Mouse (Mus musculus) lung, embryonic 16.5 days (tissue): ENCODE results near the gene Spef2. TPM values are rescaled to one million over a fixed set of nuclear protein-coding genes. Genes with fewer than 3 reads are reported as not detected.

ENCODE experiments used
- ATAC-seq: fragments of 200-750 bp; cut with Nextera tagmentation; 2 replicates; pipeline ENCODE4 v1.8.0; 2017; ENCODE audit warnings: low read depth, mild to moderate bottlenecking, moderate library complexity
- H3K27ac ChIP-seq: fragments of 300-500 bp; sonication (generic); 2 replicates; pipeline ENCODE4 v1.5.1; 2014; ENCODE audit warnings: mild to moderate bottlenecking, control low read depth, low read length
- H3K27me3 ChIP-seq: fragments of 300-500 bp; sonication (generic); 2 replicates; pipeline ENCODE4 v1.6.1; 2014; ENCODE audit warnings: low read depth, low read length, mixed read lengths; ENCODE audit not compliant: control insufficient read depth, insufficient read depth
- H3K36me3 ChIP-seq: fragments of 300-500 bp; sonication (generic); 2 replicates; pipeline ENCODE4 v1.6.1; 2014; ENCODE audit warnings: low read length; ENCODE audit not compliant: control insufficient read depth, insufficient read depth
- H3K4me1 ChIP-seq: fragments of 300-500 bp; sonication (generic); replicated peaks from 2 replicates; pipeline ENCODE4 v1.6.1; 2014; ENCODE audit warnings: low read length, mixed read lengths; ENCODE audit not compliant: control insufficient read depth, insufficient read depth
- H3K4me2 ChIP-seq: fragments of 300-500 bp; sonication (generic); 2 replicates; pipeline ENCODE4 v1.6.1; 2014; ENCODE audit warnings: low read depth, low read length, control low read depth
- H3K4me3 ChIP-seq: fragments of 300-500 bp; sonication (generic); 2 replicates; pipeline ENCODE4 v1.5.1; 2014; ENCODE audit warnings: mild to moderate bottlenecking, low read length, control low read depth
- H3K9ac ChIP-seq: fragments of 300-500 bp; sonication (generic); 2 replicates; pipeline ENCODE4 v1.6.1; 2014; ENCODE audit warnings: low read length, control low read depth
- H3K9me3 ChIP-seq: fragments of 300-500 bp; sonication (generic); 2 replicates; pipeline ENCODE4 v1.6.1; 2016; ENCODE audit warnings: low read length; ENCODE audit not compliant: control insufficient read depth
- WGBS: fragments of 180-500 bp; shearing (Covaris S2); extraction: QIAGEN DNeasy Blood & Tissue Kit; methylation state at CpG from one replicate; pipeline ENCODE4 v1.1.7; 2014; 5-methylcytosine and 5-hydroxymethylcytosine counted together
- polyA plus RNA-seq: library from polyadenylated mRNA; unstranded; fragments of >200 nt; fragmentation: Nextera tagmentation; extraction: Ambion mirVana; gene quantifications from 2 replicates; pipeline ENCODE4 v1.2.1, GENCODE M21; 2015

Gene Spef2
- polyA plus RNA-seq, 1 experiment from 2014 or later = 2.5 TPM

DNA sequence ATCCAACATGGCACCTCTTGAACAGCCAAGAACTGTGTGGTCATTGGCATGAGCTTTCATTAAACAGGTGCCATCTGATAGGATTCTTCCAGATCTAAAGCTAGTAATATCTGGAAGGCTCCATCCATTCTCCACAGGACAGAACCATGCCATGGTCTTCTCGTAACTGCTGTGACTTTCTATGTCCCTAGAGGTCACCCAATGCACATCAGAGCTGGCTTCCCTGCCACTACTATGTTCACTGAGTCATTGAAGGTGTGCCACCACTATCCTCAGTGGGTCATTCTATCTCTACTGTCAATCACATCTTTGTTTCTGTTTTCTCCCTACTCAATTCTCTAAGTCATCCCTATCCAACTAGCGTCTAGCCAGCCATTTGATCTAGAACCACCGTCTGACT lies 6.5 kb downstream of the Spef2 start:
- Histone ChIP-seq H3K9ac (no peak overlapping the region), H3K4me3 (no peak overlapping the region), H3K36me3 (no peaks in the 10 kb centered on the region), H3K27ac (no peak overlapping the region), H3K27me3 (no peaks in the 10 kb centered on the region), H3K4me2 (no peak overlapping the region), H3K4me1 (no peaks in the 10 kb centered on the region), H3K9me3 (no peaks in the 10 kb centered on the region)
- ATAC-seq = no peak
- WGBS = 81% methylated on average over 3 of the region's 3 CpGs

DNA sequence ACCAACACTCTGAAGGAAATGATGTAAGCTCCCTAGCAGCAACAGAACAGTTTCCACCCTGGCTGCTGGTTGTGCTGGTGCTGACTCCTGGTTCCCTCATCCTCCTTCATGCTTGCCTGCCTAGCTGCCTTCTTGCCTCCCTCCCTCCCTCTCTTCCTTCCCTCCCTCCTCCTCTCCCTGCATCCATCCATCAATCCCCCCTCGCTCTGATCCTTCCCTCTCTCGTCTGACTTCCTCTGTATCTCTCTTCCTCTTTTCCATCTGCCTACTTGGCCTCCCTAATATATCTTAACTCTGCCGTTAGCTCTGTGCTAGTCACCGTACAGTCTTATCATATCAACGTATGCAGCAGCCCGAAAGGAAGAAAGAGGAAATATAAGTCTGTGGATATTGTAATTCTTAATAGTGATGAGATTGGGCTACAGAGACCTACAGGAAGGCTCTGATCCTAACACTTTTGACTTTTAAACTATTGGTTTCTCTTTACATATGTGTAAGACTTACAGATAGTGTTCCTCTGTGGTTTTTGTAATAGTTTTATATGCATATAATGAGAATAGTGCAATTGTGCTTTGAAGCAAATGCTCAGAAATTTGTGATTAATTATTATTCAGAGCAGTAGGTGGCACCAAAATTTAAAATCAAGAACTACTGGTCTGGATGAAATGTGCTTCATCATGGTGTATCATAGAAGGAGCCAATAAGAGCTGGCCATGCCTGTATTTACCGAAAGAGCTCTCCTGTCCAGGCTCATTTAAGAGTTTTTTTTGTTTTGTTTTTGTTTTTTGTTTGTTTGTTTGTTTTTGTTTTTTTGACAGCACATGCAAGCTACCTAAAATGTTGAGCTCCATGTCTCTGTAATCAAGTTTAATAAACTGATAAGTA lies 33.9 kb downstream of the Spef2 start:
- WGBS = 55% methylated on average over 7 of the region's 7 CpGs
- H3K9ac ChIP-seq = no peak overlapping the region

DNA sequence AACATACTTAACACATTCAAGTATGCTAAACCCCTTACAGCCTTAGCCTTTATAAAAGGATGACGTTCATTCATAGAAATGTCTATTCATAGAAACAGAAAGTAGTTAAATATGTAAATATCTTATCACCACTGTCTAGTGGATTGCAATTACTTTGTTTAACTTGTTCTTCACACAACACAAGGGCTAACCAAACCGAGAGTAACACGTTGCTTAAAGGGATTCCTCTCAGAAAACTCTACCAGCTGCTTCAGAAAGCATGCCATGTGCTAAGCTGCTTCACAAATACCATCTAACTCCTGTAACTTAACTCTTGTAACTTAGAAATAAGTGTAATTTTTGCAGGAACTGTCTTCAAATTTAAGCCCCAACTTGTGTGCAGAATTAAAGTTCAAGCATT lies 35.0 kb downstream of the Spef2 start:
- H3K4me3 ChIP-seq = no peak overlapping the region
- no peak overlapping the region for H3K4me2 ChIP-seq
- ATAC-seq = no peak
- no peak overlapping the region for H3K27ac ChIP-seq
- H3K4me1 ChIP-seq = no peaks in the 10 kb centered on the region
- H3K9ac ChIP-seq = no peak overlapping the region
- 36% methylated on average over 3 of the region's 3 CpGs for WGBS
- H3K9me3 ChIP-seq = no peaks in the 10 kb centered on the region
- no peaks in the 10 kb centered on the region for H3K27me3 ChIP-seq
- no peaks in the 10 kb centered on the region for H3K36me3 ChIP-seq

More for the DNA sequence above, 33.9 kb downstream of the Spef2 start:
- Histone ChIP-seq H3K36me3 (no peaks in the 10 kb centered on the region), H3K27ac (no peak overlapping the region), H3K27me3 (no peaks in the 10 kb centered on the region), H3K9me3 (no peaks in the 10 kb centered on the region), H3K4me2 (no peak overlapping the region), H3K4me3 (no peak overlapping the region), H3K4me1 (no peaks in the 10 kb centered on the region)
- ATAC-seq = no peak

- no peak for ATAC-seq
- WGBS = 71% methylated on average over 2 of the region's 2 CpGs
- Histone ChIP-seq H3K9me3 (no peaks in the 10 kb centered on the region), H3K9ac (no peak overlapping the region), H3K4me3 (no peak overlapping the region), H3K36me3 (no peaks in the 10 kb centered on the region), H3K27ac (no peak overlapping the region), H3K4me2 (no peak overlapping the region), H3K4me1 (no peaks in the 10 kb centered on the region), H3K27me3 (no peaks in the 10 kb centered on the region)
Observed at GRCm38 (mm10) chr15:9710330-9710729, 38.3 kb downstream of the Spef2 start.

DNA sequence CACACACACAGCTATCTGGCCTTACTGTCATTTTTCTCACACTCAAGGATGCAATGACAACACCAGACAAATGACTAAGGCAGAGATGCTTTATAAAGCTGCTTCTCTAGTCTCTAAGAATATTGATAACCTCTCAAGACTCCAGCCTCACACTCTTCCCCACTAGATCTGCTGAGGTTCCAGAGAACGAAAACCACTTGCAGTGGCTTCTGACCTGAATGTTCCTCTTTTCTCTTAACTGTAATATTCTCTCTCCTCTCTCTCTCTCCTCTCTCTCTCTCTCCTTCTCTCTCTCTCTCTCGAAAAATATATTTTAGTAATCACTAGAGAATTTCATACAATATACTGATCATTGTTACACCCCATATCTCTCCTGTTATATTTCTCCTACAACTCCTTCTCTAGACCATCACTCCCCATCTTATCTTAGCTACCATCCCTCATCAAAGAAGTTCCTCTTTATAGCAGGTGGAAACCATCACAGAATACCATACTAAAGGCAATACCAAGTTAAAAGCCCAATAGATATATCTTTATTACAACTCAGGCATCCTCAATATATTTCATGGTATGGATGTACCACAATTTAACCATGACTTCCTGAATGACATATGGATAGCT lies 42.7 kb downstream of the Spef2 start:
- no peaks in the 10 kb centered on the region for H3K36me3 ChIP-seq
- no peaks in the 10 kb centered on the region for H3K9me3 ChIP-seq
- H3K27ac ChIP-seq = no peak overlapping the region
- no peak for ATAC-seq
- H3K4me1 ChIP-seq = no peaks in the 10 kb centered on the region
- 66% methylated on average over 2 of the region's 2 CpGs for WGBS
- H3K4me3 ChIP-seq = no peak overlapping the region
- no peak overlapping the region for H3K4me2 ChIP-seq
- H3K9ac ChIP-seq = no peak overlapping the region
- H3K27me3 ChIP-seq = no peaks in the 10 kb centered on the region

- ATAC-seq = no peak
- no peak overlapping the region for H3K4me2 ChIP-seq
- no peaks in the 10 kb centered on the region for H3K4me1 ChIP-seq
Observed at GRCm38 (mm10) chr15:9701845-9702244, 46.8 kb downstream of the Spef2 start.

GRCm38 (mm10) chr15:9691721-9692120 lies 56.9 kb downstream of the Spef2 start:
- Histone ChIP-seq H3K4me2 (no peak overlapping the region), H3K9me3 (no peaks in the 10 kb centered on the region), H3K4me3 (no peak overlapping the region), H3K27me3 (no peaks in the 10 kb centered on the region), H3K4me1 (no peaks in the 10 kb centered on the region), H3K9ac (no peak overlapping the region), H3K36me3 (no peaks in the 10 kb centered on the region), H3K27ac (no peak overlapping the region)
- no peak for ATAC-seq

More at GRCm38 (mm10) chr15:9701845-9702244, 46.8 kb downstream of the Spef2 start:
- Histone ChIP-seq H3K9me3 (no peaks in the 10 kb centered on the region), H3K9ac (no peak overlapping the region), H3K36me3 (no peaks in the 10 kb centered on the region), H3K27me3 (no peaks in the 10 kb centered on the region), H3K27ac (no peak overlapping the region), H3K4me3 (no peak overlapping the region)

DNA sequence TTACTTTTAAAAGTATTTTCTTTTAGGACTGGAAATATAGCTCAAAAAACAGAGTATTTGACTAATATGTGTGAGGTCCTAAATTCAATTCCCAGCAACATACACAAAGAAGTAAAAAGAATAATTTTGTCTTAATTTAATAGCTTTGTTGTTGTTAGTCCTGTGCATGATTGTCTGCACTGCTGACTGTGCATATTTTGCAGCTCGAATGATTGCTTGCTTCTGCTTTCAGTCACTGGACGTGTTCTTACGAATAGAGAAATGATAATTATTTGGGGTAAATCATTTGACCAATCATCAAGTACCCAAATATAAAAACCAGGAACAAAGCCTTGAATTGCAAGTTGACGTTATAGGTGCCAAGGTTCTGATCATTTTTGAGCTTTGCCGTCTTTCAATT lies 57.8 kb downstream of the Spef2 start:
- H3K4me2 ChIP-seq = no peak overlapping the region
- no peak overlapping the region for H3K9ac ChIP-seq
- no peak overlapping the region for H3K4me3 ChIP-seq
- WGBS = 86% methylated on average over 5 of the region's 5 CpGs
- no peaks in the 10 kb centered on the region for H3K36me3 ChIP-seq
- ATAC-seq = no peak
- no peaks in the 10 kb centered on the region for H3K9me3 ChIP-seq
- no peaks in the 10 kb centered on the region for H3K4me1 ChIP-seq
- H3K27me3 ChIP-seq = no peaks in the 10 kb centered on the region
- no peak overlapping the region for H3K27ac ChIP-seq

DNA sequence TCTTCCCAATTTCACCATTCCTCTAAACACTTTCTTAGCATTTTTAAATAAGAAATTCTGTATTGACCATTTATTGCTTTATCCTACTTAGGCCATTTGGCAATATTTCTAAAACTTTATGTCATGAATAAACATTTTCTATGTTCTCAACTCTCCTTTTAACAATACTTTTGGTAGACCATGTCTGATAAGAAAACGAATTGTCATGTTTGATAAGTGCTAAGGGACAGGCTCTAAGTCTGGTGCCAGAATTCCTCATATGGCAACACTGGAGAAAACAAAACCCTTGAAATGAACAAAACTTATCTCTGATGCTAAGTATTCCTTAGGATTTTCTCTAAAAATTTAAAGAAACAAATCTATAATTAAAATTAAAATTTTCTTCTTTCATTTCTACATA lies 58.2 kb downstream of the Spef2 start:
- Histone ChIP-seq H3K4me2 (no peak overlapping the region), H3K4me3 (no peak overlapping the region), H3K9ac (no peak overlapping the region), H3K36me3 (no peaks in the 10 kb centered on the region), H3K4me1 (no peaks in the 10 kb centered on the region), H3K27ac (no peak overlapping the region), H3K9me3 (no peaks in the 10 kb centered on the region), H3K27me3 (no peaks in the 10 kb centered on the region)
- WGBS = 42% methylated on average over 1 of the region's 1 CpGs
- no peak for ATAC-seq
